Mouse (Mus musculus) small intestine, adult 2 months (tissue): ENCODE measurements around the gene Pitpnb.

Experiments used
- CTCF ChIP-seq: fragments of 200-500 bp; IDR thresholded peaks from 2 replicates; pipeline ENCODE4 v1.5.1; 2012; ENCODE audit warnings: low read depth, mild to moderate bottlenecking, control low read depth, inconsistent platforms, low read length, moderate library complexity, mixed read lengths; ENCODE audit not compliant: insufficient replicate concordance, insufficient read length; ENCODE audit errors: extremely low read depth
- POLR2A ChIP-seq: fragments of 200-500 bp; IDR thresholded peaks from 2 replicates; pipeline ENCODE4 v1.6.1; 2012; ENCODE audit warnings: low read depth, mild to moderate bottlenecking, control low read depth, inconsistent platforms, low read length, moderate library complexity

DNA sequence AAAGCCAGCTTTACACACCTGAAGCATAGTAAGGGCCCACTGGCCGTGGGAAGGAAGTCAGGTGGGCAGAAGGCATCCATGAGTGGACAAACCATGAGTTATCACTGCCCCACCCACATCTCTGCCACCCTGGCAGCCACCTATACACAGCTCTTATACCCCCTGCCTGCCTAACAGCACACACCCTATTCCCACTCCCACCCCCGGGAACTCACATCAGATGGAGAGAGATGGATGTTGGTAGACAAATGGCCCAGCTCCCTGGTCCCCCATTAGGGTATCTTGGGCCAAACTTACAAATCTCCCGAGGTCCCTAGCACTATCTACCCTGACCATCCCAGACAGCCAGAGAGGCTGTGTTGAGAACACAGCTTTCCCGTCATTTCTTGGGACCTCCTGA is 68.7 kb downstream of the Pitpnb start:
- TF ChIP-seq POLR2A (no peak), CTCF (no peak)
